Mouse (Mus musculus): ENCODE results near the gene Gm21987.
A peak's percentile ranks its signal among the peaks of the same experiment; 100 is the strongest.

DNA sequence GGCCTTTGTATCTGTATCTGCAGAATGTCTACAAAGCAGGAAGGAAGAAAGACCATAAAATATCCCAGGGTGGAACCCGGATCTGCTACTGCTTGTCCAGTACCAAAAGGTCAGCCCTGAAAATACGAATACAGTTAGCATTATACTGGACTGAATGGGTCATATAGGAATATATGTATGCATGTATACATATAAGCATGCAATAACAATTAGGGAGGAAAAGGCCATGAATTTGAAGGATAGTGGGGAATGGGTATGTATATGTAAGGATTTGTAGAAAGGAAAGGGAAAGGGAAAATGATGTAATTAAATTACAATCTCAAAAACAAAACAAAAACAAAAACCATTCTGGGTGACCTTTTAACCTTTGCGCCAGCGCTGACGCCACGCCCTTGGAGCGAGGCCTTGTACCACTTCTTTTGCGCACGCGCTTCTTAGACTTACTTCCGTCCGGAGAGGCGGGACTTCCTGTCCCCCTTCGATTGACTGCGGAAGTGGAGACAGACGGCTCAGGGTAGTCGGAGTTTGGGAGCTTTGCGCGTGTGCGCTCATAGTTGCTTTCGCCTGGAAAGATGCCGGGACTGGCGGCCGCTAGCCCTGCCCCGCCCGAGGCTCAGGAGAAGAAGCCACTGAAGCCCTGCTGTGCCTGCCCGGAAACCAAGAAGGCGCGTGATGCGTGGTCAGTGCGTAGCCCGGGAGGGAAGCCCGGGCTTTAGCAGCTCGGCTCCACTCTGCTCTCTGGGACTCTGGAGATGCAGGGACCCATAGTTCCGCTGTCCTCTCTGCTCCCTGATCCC is at the start of gene Gm21987, which contains the start of gene Cox17:
- TF ChIP-seq CTCF (IDR thresholded peaks at IDR 0.05; ENCODE audit: insufficient read depth, low read depth, low read length) (no peak), POLR2A (IDR thresholded peaks at IDR 0.05; ENCODE audit: insufficient read depth, low read depth, low read length) (peak; percentile 54; the same call in 1 of the 2 replicates)
